Mouse (Mus musculus): Measurements from ENCODE around the gene Gm2564.
"Not testable (repeated sequence)": the region's sequence is repeated elsewhere in the genome, so short reads cannot be mapped to it uniquely, and the experiment has no call there.

- not testable (repeated sequence) for TF ChIP-seq POLR2A, CTCF (IDR thresholded peaks at IDR 0.05; ENCODE audit: insufficient read depth, low read depth, low read length)
These were observed 32.3 kb downstream of the Gm2564 start, which contains the start of gene Il11ra2 for GRCm38 (mm10) chr4:42661793-42662192.
